Mouse (Mus musculus) liver, embryonic 11.5 days (tissue): ENCODE results near the gene Lce1e. TPM values are rescaled to one million over a fixed set of nuclear protein-coding genes. Genes with fewer than 3 reads are reported as not detected.
"Not testable (repeated sequence)": the region's sequence is repeated elsewhere in the genome, so short reads cannot be mapped to it uniquely, and the experiment has no call there.

Experiments used
- ATAC-seq: fragments of 200-750 bp; cut with Nextera tagmentation; replicated peaks from 2 replicates; pipeline ENCODE4 v1.8.0; 2017; ENCODE audit warnings: moderate number of reproducible peaks, mild to moderate bottlenecking, moderate TSS enrichment, moderate library complexity; ENCODE audit not compliant: low FRiP score
- DNase-seq: peaks from one replicate; pipeline ENCODE4 v3.0.0-alpha.2; 2017; ENCODE audit warnings: low spot score
- H3K27ac ChIP-seq: fragments of 300-500 bp; sonication (generic); 2 replicates; pipeline ENCODE4 v1.5.1; 2014; ENCODE audit warnings: mild to moderate bottlenecking, low read depth, low read length, control low read depth
- H3K27me3 ChIP-seq: fragments of 300-500 bp; sonication (generic); replicated peaks from 2 replicates; pipeline ENCODE4 v1.6.1; 2014; ENCODE audit warnings: low read length, mixed read lengths; ENCODE audit not compliant: control insufficient read depth, insufficient read depth
- H3K36me3 ChIP-seq: fragments of 300-500 bp; sonication (generic); 2 replicates; pipeline ENCODE4 v1.6.1; 2014; ENCODE audit warnings: mild to moderate bottlenecking, low read length, moderate library complexity, mixed read lengths; ENCODE audit not compliant: control insufficient read depth, insufficient read depth
- H3K4me1 ChIP-seq: fragments of 300-500 bp; sonication (generic); replicated peaks from 2 replicates; pipeline ENCODE4 v1.6.1; 2014; ENCODE audit warnings: low read length, mixed read lengths; ENCODE audit not compliant: control insufficient read depth, insufficient read depth
- H3K4me2 ChIP-seq: fragments of 300-500 bp; sonication (generic); 2 replicates; pipeline ENCODE4 v1.6.1; 2014; ENCODE audit warnings: mild to moderate bottlenecking, control low read depth, moderate library complexity
- H3K4me3 ChIP-seq: fragments of 300-500 bp; sonication (generic); 2 replicates; pipeline ENCODE4 v1.5.1; 2014; ENCODE audit warnings: low read depth, low read length, control low read depth
- H3K9ac ChIP-seq: fragments of 300-500 bp; sonication (generic); 2 replicates; pipeline ENCODE4 v1.6.1; 2014; ENCODE audit warnings: low read depth, low read length, control low read depth
- H3K9me3 ChIP-seq: fragments of 300-500 bp; sonication (generic); 2 replicates; pipeline ENCODE4 v1.6.1; 2016; ENCODE audit warnings: low read length, inconsistent platforms, mixed read lengths; ENCODE audit not compliant: control insufficient read depth
- WGBS: fragments of 180-500 bp; shearing (Covaris S2); extraction: QIAGEN DNeasy Blood & Tissue Kit; methylation state at CpG from one replicate; pipeline ENCODE4 v1.1.7; 2014; 5-methylcytosine and 5-hydroxymethylcytosine counted together
- polyA plus RNA-seq: library from polyadenylated mRNA; unstranded; fragments of >200 nt; fragmentation: Nextera tagmentation; extraction: Ambion mirVana; gene quantifications from 2 replicates; pipeline ENCODE4 v1.2.1, GENCODE M21; 2014

The Lce1e gene
- polyA plus RNA-seq, 1 experiment from 2014 or later = not detected

DNA sequence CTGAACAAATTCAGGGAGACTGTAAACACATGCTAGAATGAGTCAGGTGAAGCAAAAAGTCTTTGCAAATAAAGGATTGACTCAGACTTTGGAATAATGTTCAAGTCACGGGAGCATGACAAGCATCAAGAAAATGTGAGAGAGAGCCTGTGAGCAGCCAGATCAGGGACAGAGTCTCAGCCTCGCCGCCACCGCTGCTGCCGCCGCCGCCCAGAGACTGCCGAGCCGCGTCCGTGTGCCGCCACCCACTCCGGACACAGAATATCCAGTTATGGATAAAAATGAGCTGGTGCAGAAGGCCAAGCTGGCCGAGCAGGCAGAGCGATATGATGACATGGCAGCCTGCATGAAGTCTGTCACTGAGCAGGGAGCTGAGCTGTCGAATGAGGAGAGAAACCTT is 19.7 kb downstream of the Lce1e start:
- not testable (repeated sequence) for H3K9ac ChIP-seq, DNase-seq, H3K4me1 ChIP-seq, H3K9me3 ChIP-seq, H3K36me3 ChIP-seq, H3K27ac ChIP-seq, H3K4me3 ChIP-seq, H3K4me2 ChIP-seq, H3K27me3 ChIP-seq, ATAC-seq
- 64% methylated on average over 16 of the region's 16 CpGs for WGBS

DNA sequence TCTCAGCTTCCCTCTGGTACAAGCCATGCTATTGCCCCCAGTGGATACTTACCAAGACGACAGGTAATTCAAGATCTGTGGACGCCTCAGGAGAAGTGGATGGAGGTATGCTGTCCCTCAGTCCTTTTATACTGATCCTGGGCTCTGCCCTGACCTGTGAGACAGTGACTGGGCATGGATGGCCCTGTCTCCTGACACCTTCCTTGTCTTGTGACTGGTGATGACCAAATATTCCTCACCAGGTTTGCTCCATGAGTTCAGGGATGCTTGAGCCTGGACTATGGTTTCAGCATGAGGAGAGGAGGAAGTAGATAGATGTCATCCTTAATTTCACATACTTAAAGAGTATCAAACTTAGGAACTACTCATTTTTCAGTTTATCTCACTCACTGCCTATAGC is 21.8 kb downstream of the Lce1e start, which contains the start of gene Lce1d:
TSS of gene Lce1d (minus strand) at position 101 of the 400 bp plus-strand sequence.
- Histone ChIP-seq H3K9ac (no peak within 1 kb of the TSS), H3K27me3 (no peaks in the 10 kb centered on the region), H3K36me3 (no peaks in the 10 kb centered on the region), H3K9me3 (no peaks in the 10 kb centered on the region), H3K4me2 (no peak within 1 kb of the TSS), H3K4me1 (no peaks in the 10 kb centered on the region), H3K4me3 (no peak within 1 kb of the TSS), H3K27ac (no peak within 1 kb of the TSS)
- ATAC-seq = no peak
- 61% methylated on average over 2 of the region's 2 CpGs for WGBS
- DNase-seq = no peak

GRCm38 (mm10) chr3:92678947-92679346 is 29.9 kb downstream of the Lce1e start, which contains the start of gene Lce1c:
Lce1c (plus strand) TSS chr3:92679247.
- 87% methylated on average over 4 of the region's 4 CpGs for WGBS
- ATAC-seq (no peak), DNase-seq (no peak)
- no peak within 1 kb of the TSS for H3K27ac ChIP-seq
- H3K4me1 ChIP-seq = no peaks in the 10 kb centered on the region
- H3K4me3 ChIP-seq = no peak within 1 kb of the TSS
- H3K9ac ChIP-seq = no peak within 1 kb of the TSS
- H3K9me3 ChIP-seq = no peaks in the 10 kb centered on the region
- H3K36me3 ChIP-seq = no peaks in the 10 kb centered on the region
- H3K4me2 ChIP-seq = no peak within 1 kb of the TSS
- H3K27me3 ChIP-seq = no peaks in the 10 kb centered on the region

DNA sequence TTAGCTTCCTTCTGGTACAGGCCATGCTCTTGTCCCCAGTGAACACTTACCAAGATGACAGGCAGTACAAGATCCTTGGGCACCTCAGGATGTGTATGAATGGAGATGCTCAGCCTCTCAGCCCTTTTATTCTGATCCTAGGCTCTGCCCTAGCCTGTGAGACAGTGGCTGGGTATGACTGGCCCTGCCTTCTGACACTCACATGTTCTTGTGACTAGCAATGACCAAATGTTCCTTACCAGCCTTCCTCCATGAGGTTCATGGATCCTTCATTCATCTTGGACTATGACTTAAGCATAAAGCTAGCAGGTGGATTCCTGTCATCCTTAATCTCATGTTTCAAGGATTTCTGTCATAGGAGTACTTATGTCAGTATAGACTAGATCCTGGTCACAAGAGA is 38.7 kb downstream of the Lce1e start, which contains the start of gene Lce1a2:
TSS of gene Lce1a2 (minus strand) at position 101 of the 400 bp plus-strand sequence.
- no peak within 1 kb of the TSS for H3K4me2 ChIP-seq
- H3K27ac ChIP-seq = no peak within 1 kb of the TSS
- no peaks in the 10 kb centered on the region for H3K9me3 ChIP-seq
- no peak within 1 kb of the TSS for H3K9ac ChIP-seq
- no peak within 1 kb of the TSS for H3K4me3 ChIP-seq
- no peak for DNase-seq
- no peaks in the 10 kb centered on the region for H3K4me1 ChIP-seq
- H3K27me3 ChIP-seq = no peaks in the 10 kb centered on the region
- ATAC-seq = no peak
- no peaks in the 10 kb centered on the region for H3K36me3 ChIP-seq

Other genes with a start within 250 kb of the Lce1e start
- not detected in 2 replicates for gene Sprr1a, start 223.2 kb downstream of the Lce1e start, polyA plus RNA-seq
- not detected in 2 replicates for gene Sprr4, start 208.6 kb downstream of the Lce1e start, polyA plus RNA-seq
- not detected in 2 replicates for gene 2310046K23Rik, start 174.6 kb downstream of the Lce1e start, polyA plus RNA-seq
- gene Ivl, start 135.3 kb downstream of the Lce1e start, polyA plus RNA-seq = 0.08 TPM in 1 of 2 replicates, not detected in the other
- gene Smcp, start 120.1 kb downstream of the Lce1e start, polyA plus RNA-seq = 0.22 TPM in 1 of 2 replicates, not detected in the other
- not detected in 2 replicates for gene 2210017I01Rik, start 101.6 kb downstream of the Lce1e start, polyA plus RNA-seq
- gene Lce6a, start 87.4 kb downstream of the Lce1e start, polyA plus RNA-seq = not detected in 2 replicates
- not detected in 2 replicates for gene Lce1a1, start 60.8 kb downstream of the Lce1e start, polyA plus RNA-seq
- not detected in 2 replicates for gene Lce1b, start 52.1 kb downstream of the Lce1e start, polyA plus RNA-seq
- gene Lce1a2, start 38.8 kb downstream of the Lce1e start, polyA plus RNA-seq = not detected in 2 replicates
- not detected in 2 replicates for gene Lce1c, start 29.8 kb downstream of the Lce1e start, polyA plus RNA-seq
- gene Lce1d, start 21.9 kb downstream of the Lce1e start, polyA plus RNA-seq = not detected in 2 replicates
- gene Lce1f, start 11.3 kb upstream of the Lce1e start, polyA plus RNA-seq = not detected in 2 replicates
- not detected in 2 replicates for gene Gm38119, start 30.0 kb upstream of the Lce1e start, polyA plus RNA-seq
- not detected in 2 replicates for gene Lce1g, start 43.3 kb upstream of the Lce1e start, polyA plus RNA-seq
- not detected in 2 replicates for gene Lce1h, start 56.0 kb upstream of the Lce1e start, polyA plus RNA-seq
- not detected in 2 replicates for gene Lce1i, start 69.8 kb upstream of the Lce1e start, polyA plus RNA-seq
- gene Lce1j, start 81.4 kb upstream of the Lce1e start, polyA plus RNA-seq = not detected in 2 replicates
- not detected in 2 replicates for gene Lce1k, start 98.8 kb upstream of the Lce1e start, polyA plus RNA-seq
- not detected in 2 replicates for gene Kprp, start 118.2 kb upstream of the Lce1e start, polyA plus RNA-seq
- not detected in 2 replicates for gene Lce1l, start 142.2 kb upstream of the Lce1e start, polyA plus RNA-seq
- not detected in 2 replicates for gene 2310050C09Rik, start 161.1 kb upstream of the Lce1e start, polyA plus RNA-seq
- not detected in 2 replicates for gene Lce3a, start 217.2 kb upstream of the Lce1e start, polyA plus RNA-seq
- not detected in 2 replicates for gene Lce3b, start 223.9 kb upstream of the Lce1e start, polyA plus RNA-seq
- gene Lce3c, start 235.4 kb upstream of the Lce1e start, polyA plus RNA-seq = not detected in 2 replicates
- not detected in 2 replicates for gene Lce3d, start 248.3 kb upstream of the Lce1e start, polyA plus RNA-seq